Mouse (Mus musculus) intestine, postnatal 0 days (tissue): ENCODE data around the gene B4gat1. TPM values are rescaled to one million over a fixed set of nuclear protein-coding genes. Genes with fewer than 3 reads are reported as not detected.

Source experiments
- ATAC-seq: fragments of 200-750 bp; cut with Nextera tagmentation; 2 replicates; pipeline ENCODE4 v1.8.0; 2017; ENCODE audit warnings: mild to moderate bottlenecking, moderate TSS enrichment, moderate library complexity
- H3K27ac ChIP-seq: fragments of 300-500 bp; sonication (generic); 2 replicates; pipeline ENCODE4 v1.5.1; 2014; ENCODE audit warnings: mild to moderate bottlenecking, low read depth, low read length, moderate library complexity
- H3K27me3 ChIP-seq: fragments of 300-500 bp; sonication (generic); replicated peaks from 2 replicates; pipeline ENCODE4 v1.6.1; 2014; ENCODE audit warnings: low read length, mixed read lengths; ENCODE audit not compliant: control insufficient read depth, insufficient read depth
- H3K36me3 ChIP-seq: fragments of 300-500 bp; sonication (generic); 2 replicates; pipeline ENCODE4 v1.6.1; 2014; ENCODE audit warnings: mild to moderate bottlenecking, moderate library complexity; ENCODE audit not compliant: control insufficient read depth, insufficient read depth
- H3K4me1 ChIP-seq: fragments of 300-500 bp; sonication (generic); replicated peaks from 2 replicates; pipeline ENCODE4 v1.6.1; 2014; ENCODE audit warnings: antibody characterized with exemption, low read length, mixed read lengths; ENCODE audit not compliant: control insufficient read depth, insufficient read depth
- H3K4me2 ChIP-seq: fragments of 300-500 bp; sonication (generic); replicated peaks from 2 replicates; pipeline ENCODE4 v1.6.1; 2014; ENCODE audit warnings: low read depth, mild to moderate bottlenecking, moderate library complexity
- H3K4me3 ChIP-seq: fragments of 300-500 bp; sonication (generic); 2 replicates; pipeline ENCODE4 v1.5.1; 2014; ENCODE audit warnings: low read depth, low read length
- H3K9ac ChIP-seq: fragments of 300-500 bp; sonication (generic); 2 replicates; pipeline ENCODE4 v1.6.1; 2014; ENCODE audit warnings: mild to moderate bottlenecking, low read depth, low read length
- H3K9me3 ChIP-seq: fragments of 300-500 bp; sonication (generic); 2 replicates; pipeline ENCODE4 v1.6.1; 2016; ENCODE audit warnings: mixed run types; ENCODE audit not compliant: control insufficient read depth
- CTCF ChIP-seq: sonication (generic); IDR thresholded peaks from 2 replicates; pipeline ENCODE4 v1.5.1; 2016; ENCODE audit warnings: low read depth, mild to moderate bottlenecking, control low read depth, antibody characterized with exemption, moderate library complexity
- WGBS: fragments of 180-500 bp; shearing (Covaris S2); extraction: QIAGEN DNeasy Blood & Tissue Kit; methylation state at CpG from one replicate; pipeline ENCODE4 v1.1.7; 2014; 5-methylcytosine and 5-hydroxymethylcytosine counted together
- polyA plus RNA-seq: library from polyadenylated mRNA; unstranded; fragments of >200 nt; fragmentation: Nextera tagmentation; extraction: Ambion mirVana; gene quantifications from 2 replicates; pipeline ENCODE4 v1.2.1, GENCODE M21; 2015

Gene B4gat1
- polyA plus RNA-seq, 1 experiment from 2014 or later: 17.9 TPM

- Histone ChIP-seq H3K9me3 (no peaks in the 10 kb centered on the region), H3K4me2 (no peak overlapping the region), H3K9ac (no peak overlapping the region), H3K27ac (no peak overlapping the region), H3K27me3 (no peaks in the 10 kb centered on the region), H3K4me1 (no peaks in the 10 kb centered on the region), H3K36me3 (peaks cover 30% of the 10 kb centered on the region), H3K4me3 (no peak overlapping the region)
- no peak for TF ChIP-seq CTCF
- no peak for ATAC-seq
- 81% methylated on average over 13 of the region's 14 CpGs for WGBS
These were observed 9.8 kb downstream of the B4gat1 start for GRCm38 (mm10) chr19:5048138-5049056.

GRCm38 (mm10) chr19:5049325-5049724 lies 10.7 kb downstream of the B4gat1 start:
- H3K9ac ChIP-seq: no peak overlapping the region
- H3K4me2 ChIP-seq: no peak overlapping the region
- no peak for ATAC-seq
- peaks cover 30% of the 10 kb centered on the region for H3K36me3 ChIP-seq
- WGBS: 87% methylated on average over 6 of the region's 6 CpGs
- H3K4me1 ChIP-seq: no peaks in the 10 kb centered on the region
- TF ChIP-seq CTCF: no peak
- H3K4me3 ChIP-seq: no peak overlapping the region
- no peak overlapping the region for H3K27ac ChIP-seq
- H3K27me3 ChIP-seq: no peaks in the 10 kb centered on the region
- no peaks in the 10 kb centered on the region for H3K9me3 ChIP-seq

DNA sequence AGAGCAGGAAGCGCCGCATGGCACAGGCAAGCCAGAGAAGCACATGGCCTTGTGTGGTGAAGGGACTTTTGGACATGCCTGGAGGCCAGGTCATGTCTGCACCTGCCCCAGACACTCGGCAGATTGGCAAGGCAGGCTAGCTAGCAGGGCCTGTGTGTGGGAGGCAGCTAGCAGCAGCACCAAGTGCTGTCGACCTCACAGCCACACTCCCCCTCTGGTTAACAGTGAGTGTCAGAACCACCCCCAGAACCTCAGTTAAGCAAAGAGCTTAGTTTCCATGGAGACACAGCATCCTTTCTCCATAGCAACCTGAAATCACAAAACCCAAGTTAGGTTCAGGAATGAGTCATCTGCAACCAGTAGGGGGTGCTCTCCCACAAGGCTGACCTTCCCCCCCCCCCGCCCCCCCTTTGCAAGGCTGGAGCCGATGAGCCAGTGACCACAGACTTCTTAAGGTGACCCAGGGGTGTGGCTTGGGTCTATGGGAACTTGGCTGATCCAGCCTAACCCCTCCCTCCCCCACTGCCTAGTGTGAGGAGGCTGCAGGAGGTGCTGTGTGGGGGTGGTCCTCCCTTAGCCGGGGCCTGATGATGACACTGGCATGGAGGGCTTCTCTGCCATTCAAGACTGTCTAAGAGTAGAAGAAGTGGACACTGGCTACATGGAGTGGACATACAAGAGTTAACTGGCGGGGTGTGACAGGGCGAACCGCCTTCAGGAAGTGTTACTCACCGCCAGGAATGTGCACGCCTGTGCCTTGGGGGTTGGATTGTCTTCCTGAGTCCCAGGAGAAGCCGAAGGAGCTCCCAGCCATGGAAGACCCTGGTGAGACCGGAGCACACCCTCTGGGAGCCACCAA lies 11.7 kb downstream of the B4gat1 start, which contains the start of gene Rin1:
Gene Rin1 (plus strand): TSS at position 435 of the 859 bp plus-strand sequence.
- Histone ChIP-seq H3K27ac (no peak within 1 kb of the TSS), H3K4me2 (peak within 1 kb of the TSS; percentile 60), H3K4me3 (peak within 1 kb of the TSS; percentile 34), H3K9ac (no peak within 1 kb of the TSS; the same call in 1 of the 2 replicates), H3K9me3 (no peaks in the 10 kb centered on the region), H3K27me3 (no peaks in the 10 kb centered on the region), H3K36me3 (peaks cover 30% of the 10 kb centered on the region), H3K4me1 (no peaks in the 10 kb centered on the region)
- TF ChIP-seq CTCF: peak; percentile 72
- 21% methylated on average over 13 of the region's 14 CpGs for WGBS
- peak; percentile 76 for ATAC-seq

DNA sequence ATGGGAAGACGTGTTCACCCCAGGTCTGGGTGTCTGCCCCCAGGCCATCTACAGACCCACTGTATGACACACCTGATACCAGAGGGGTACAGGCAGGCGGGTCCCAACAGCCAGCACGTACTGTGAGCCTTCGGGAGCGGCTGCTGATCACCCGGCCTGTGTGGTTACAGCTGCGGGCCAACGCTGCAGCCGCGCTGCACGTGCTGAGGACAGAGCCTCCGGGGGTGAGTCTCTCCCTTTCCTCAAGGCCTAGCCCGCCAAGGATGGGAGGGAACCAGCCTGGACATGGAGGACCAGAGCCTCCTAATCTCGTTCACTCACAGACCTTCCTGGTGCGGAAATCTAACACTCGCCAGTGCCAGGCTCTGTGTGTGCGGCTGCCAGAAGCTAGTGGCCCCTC lies 12.4 kb downstream of the B4gat1 start:
- no peak for TF ChIP-seq CTCF
- H3K4me2 ChIP-seq: peak overlapping the region; percentile 60
- no peaks in the 10 kb centered on the region for H3K27me3 ChIP-seq
- no peak overlapping the region; the same call in 1 of the 2 replicates for H3K9ac ChIP-seq
- H3K36me3 ChIP-seq: peaks cover 30% of the 10 kb centered on the region
- H3K4me1 ChIP-seq: no peaks in the 10 kb centered on the region
- 7% methylated on average over 17 of the region's 17 CpGs for WGBS
- no peak for ATAC-seq
- no peaks in the 10 kb centered on the region for H3K9me3 ChIP-seq
- no peak overlapping the region for H3K27ac ChIP-seq
- H3K4me3 ChIP-seq: peak overlapping the region; percentile 34

- peak overlapping the region; percentile 60 for H3K4me2 ChIP-seq
- ATAC-seq: no peak
- TF ChIP-seq CTCF: no peak
- H3K9me3 ChIP-seq: no peaks in the 10 kb centered on the region
- no peak overlapping the region for H3K9ac ChIP-seq
- 0 out of 2 replicates have a peak overlapping the region, but pooled peaks have one; percentile 34 for H3K4me3 ChIP-seq
- no peaks in the 10 kb centered on the region for H3K27me3 ChIP-seq
- H3K36me3 ChIP-seq: peaks cover 27% of the 10 kb centered on the region
- no peaks in the 10 kb centered on the region for H3K4me1 ChIP-seq
- H3K27ac ChIP-seq: no peak overlapping the region
- 67% methylated on average over 3 of the region's 3 CpGs for WGBS
These were observed 12.9 kb downstream of the B4gat1 start for GRCm38 (mm10) chr19:5051515-5051914.
